Mouse (Mus musculus) ES-E14 (cell line): Measurements from ENCODE around the gene Uck2.

Experiments
- HCFC1 ChIP-seq: IDR thresholded peaks from 2 replicates; pipeline ENCODE4 v1.6.1; 2012; ENCODE audit warnings: low read length, inconsistent platforms, borderline replicate concordance; ENCODE audit not compliant: insufficient read depth
- MAFK ChIP-seq: IDR thresholded peaks from 2 replicates; pipeline ENCODE4 v1.6.1; 2014; ENCODE audit warnings: mild to moderate bottlenecking, low read depth, low read length, inconsistent platforms; ENCODE audit not compliant: insufficient read depth

- TF ChIP-seq HCFC1 (no peak), MAFK (no peak)
These were observed 15.3 kb downstream of the Uck2 start for GRCm38 (mm10) chr1:167269856-167270270.
